Mouse (Mus musculus): ENCODE results near the gene Tril. TPM values are rescaled to one million over a fixed set of nuclear protein-coding genes. Genes with fewer than 3 reads are reported as not detected.

The Tril gene
- polyA plus RNA-seq, 1 experiment from 2014 or later, result 14.6 TPM

- WGBS, result under 1% methylated on average over 60 of the region's 64 CpGs
- ATAC-seq (ENCODE audit: low FRiP score), result peak; percentile 26; the same call in 1 of the 2 replicates
- H3K27ac ChIP-seq (replicated peaks), result peak overlapping the region; percentile 86
- peaks cover 56% of the 10 kb centered on the region for H3K27me3 ChIP-seq (replicated peaks)
- H3K9me3 ChIP-seq (replicated peaks), result no peaks in the 10 kb centered on the region
- H3K4me3 ChIP-seq (replicated peaks), result peak overlapping the region; percentile 51
- H3K4me1 ChIP-seq, result peaks cover 40% of the 10 kb centered on the region
- peak overlapping the region; percentile 89 for H3K4me2 ChIP-seq
- peak overlapping the region; percentile 49 for H3K9ac ChIP-seq (replicated peaks)
- no peaks in the 10 kb centered on the region for H3K36me3 ChIP-seq
Observed at GRCm38 (mm10) chr6:53819761-53820485, 707 bp downstream of the Tril start.

DNA sequence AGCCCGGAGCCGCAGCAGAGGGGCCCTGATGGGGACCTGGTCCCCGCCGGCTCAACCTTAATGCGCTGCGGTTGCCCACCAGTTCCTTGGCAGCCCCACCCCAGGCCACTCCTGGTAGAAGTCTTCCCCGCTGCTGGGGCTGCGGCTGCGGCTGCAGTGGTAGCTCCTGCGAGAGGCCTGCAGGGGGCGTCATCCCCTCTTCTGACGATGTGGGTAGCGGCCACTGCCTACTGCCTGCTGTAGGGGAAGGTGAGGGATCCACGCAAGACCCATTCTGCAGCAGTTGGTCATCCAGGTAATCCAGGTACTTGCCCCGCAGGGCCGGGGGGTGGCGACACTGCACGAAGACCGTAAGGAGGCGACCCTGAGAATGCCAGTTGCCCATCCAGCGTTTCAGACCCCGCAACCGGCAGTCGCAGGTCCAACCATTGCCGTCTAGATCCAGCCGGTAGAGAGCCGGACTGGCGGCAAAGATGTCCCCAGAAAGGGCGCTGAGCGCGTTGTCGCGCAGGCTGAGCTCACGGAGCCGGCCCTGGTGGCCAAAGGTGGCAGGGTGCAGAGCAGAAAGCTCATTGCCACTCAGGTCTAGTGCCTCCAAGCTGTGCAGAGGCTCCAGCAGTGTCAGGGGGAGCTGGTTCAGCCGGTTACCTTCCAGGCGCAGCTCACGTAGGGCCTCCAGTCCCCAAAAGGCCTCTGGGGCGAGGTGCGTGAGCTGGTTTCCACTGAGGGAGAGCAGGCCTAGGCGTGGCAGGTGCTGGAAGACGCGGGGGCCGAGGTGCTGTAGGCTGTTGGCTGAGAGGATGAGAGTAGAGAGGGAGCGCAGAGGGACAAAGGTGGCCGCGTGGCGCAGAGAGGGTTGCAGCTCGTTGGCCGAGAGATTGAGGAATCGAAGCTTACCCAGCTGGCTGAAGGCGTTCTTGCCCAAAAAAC lies 1.6 kb downstream of the Tril start:
- Histone ChIP-seq H3K27me3 (replicated peaks) (peaks cover 56% of the 10 kb centered on the region), H3K9ac (replicated peaks) (peak overlapping the region; percentile 49), H3K4me2 (peak overlapping the region; percentile 89), H3K9me3 (replicated peaks) (no peaks in the 10 kb centered on the region), H3K4me3 (replicated peaks) (peak overlapping the region; percentile 51), H3K4me1 (peaks cover 40% of the 10 kb centered on the region), H3K27ac (replicated peaks) (peak overlapping the region; percentile 86; the same call in 1 of the 2 replicates), H3K36me3 (no peaks in the 10 kb centered on the region)
- WGBS, result 4% methylated on average over 52 of the region's 52 CpGs
- ATAC-seq (ENCODE audit: low FRiP score), result peak; percentile 37; the same call in 1 of the 2 replicates

- WGBS, result 1% methylated on average over 42 of the region's 42 CpGs
Observed at GRCm38 (mm10) chr6:53818264-53818731, 2.3 kb downstream of the Tril start.

GRCm38 (mm10) chr6:53817763-53818174 lies 2.9 kb downstream of the Tril start:
- WGBS, result 18% methylated on average over 33 of the region's 33 CpGs
- H3K36me3 ChIP-seq, result no peaks in the 10 kb centered on the region
- H3K4me1 ChIP-seq, result peaks cover 40% of the 10 kb centered on the region
- no peak overlapping the region for H3K27ac ChIP-seq (replicated peaks)
- ATAC-seq (ENCODE audit: low FRiP score), result no peak
- peaks cover 53% of the 10 kb centered on the region for H3K27me3 ChIP-seq (replicated peaks)
- H3K4me3 ChIP-seq (replicated peaks), result peak overlapping the region; percentile 51
- peak overlapping the region; percentile 89 for H3K4me2 ChIP-seq
- H3K9ac ChIP-seq (replicated peaks), result peak overlapping the region; percentile 49
- no peaks in the 10 kb centered on the region for H3K9me3 ChIP-seq (replicated peaks)

More at GRCm38 (mm10) chr6:53818264-53818731, 2.3 kb downstream of the Tril start:
- H3K36me3 ChIP-seq, result no peaks in the 10 kb centered on the region
- peaks cover 40% of the 10 kb centered on the region for H3K4me1 ChIP-seq
- peak overlapping the region; percentile 51 for H3K4me3 ChIP-seq (replicated peaks)
- H3K9ac ChIP-seq (replicated peaks), result peak overlapping the region; percentile 49
- H3K27me3 ChIP-seq (replicated peaks), result peaks cover 54% of the 10 kb centered on the region
- peak overlapping the region; percentile 89 for H3K4me2 ChIP-seq
- no peaks in the 10 kb centered on the region for H3K9me3 ChIP-seq (replicated peaks)
- peak; percentile 36; the same call in 1 of the 2 replicates for ATAC-seq (ENCODE audit: low FRiP score)
- H3K27ac ChIP-seq (replicated peaks), result no peak overlapping the region

DNA sequence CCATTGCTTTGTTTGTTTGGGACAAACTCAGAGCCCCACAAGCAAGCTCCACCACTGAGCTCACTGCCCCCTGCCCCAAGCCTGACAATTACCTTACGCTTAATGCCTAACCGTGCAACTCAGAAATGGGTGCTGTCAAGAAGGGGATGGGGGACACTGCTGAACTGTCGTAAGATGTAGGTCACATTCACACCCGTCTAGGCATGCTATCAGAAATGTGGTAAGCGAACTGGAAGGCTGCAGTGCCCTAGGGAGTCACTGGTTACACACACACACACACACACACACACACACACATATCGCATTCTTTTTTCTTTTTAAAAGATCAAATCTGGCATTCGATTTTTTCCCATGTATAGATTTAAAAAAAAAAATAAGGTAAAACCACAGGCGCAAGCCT lies 4.0 kb downstream of the Tril start:
- H3K4me2 ChIP-seq, result no peak overlapping the region
- ATAC-seq (ENCODE audit: low FRiP score), result no peak
- H3K27ac ChIP-seq (replicated peaks), result no peak overlapping the region
- H3K9me3 ChIP-seq (replicated peaks), result no peaks in the 10 kb centered on the region
- peaks cover 44% of the 10 kb centered on the region for H3K27me3 ChIP-seq (replicated peaks)
- WGBS, result 84% methylated on average over 8 of the region's 8 CpGs
- H3K4me3 ChIP-seq (replicated peaks), result no peak overlapping the region
- no peaks in the 10 kb centered on the region for H3K36me3 ChIP-seq
- no peak overlapping the region for H3K9ac ChIP-seq (replicated peaks)
- H3K4me1 ChIP-seq, result peaks cover 40% of the 10 kb centered on the region

DNA sequence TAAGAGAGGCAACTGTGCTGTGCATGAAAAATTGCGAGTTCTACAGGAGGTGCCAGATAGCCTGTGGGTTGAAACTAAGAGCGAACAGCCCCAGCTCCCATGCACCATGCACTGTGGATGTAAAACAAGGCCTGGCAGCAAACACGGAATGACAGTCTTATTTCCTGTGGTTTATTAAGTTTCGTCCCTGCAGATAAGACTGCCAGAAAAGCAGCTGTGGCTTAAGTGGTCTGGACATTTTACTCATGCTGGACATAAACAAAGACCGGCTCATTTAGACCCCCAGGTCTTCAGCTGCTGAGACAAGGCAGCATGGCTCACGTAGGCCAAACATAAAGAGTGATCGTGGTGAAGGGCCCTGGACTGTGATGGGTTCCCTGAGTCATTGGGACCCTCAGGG lies 4.9 kb downstream of the Tril start:
- 70% methylated on average over 7 of the region's 7 CpGs for WGBS
- H3K4me3 ChIP-seq (replicated peaks), result no peak overlapping the region
- H3K9ac ChIP-seq (replicated peaks), result no peak overlapping the region
- H3K4me2 ChIP-seq, result no peak overlapping the region
- H3K27ac ChIP-seq (replicated peaks), result no peak overlapping the region
- H3K9me3 ChIP-seq (replicated peaks), result no peaks in the 10 kb centered on the region
- H3K4me1 ChIP-seq, result peaks cover 34% of the 10 kb centered on the region
- ATAC-seq (ENCODE audit: low FRiP score), result no peak
- H3K27me3 ChIP-seq (replicated peaks), result peaks cover 37% of the 10 kb centered on the region
- H3K36me3 ChIP-seq, result no peaks in the 10 kb centered on the region

GRCm38 (mm10) chr6:53814214-53814613 lies 6.4 kb downstream of the Tril start:
- no peaks in the 10 kb centered on the region for H3K36me3 ChIP-seq
- peaks cover 22% of the 10 kb centered on the region for H3K27me3 ChIP-seq (replicated peaks)
- H3K4me3 ChIP-seq (replicated peaks), result no peak overlapping the region
- no peak overlapping the region for H3K27ac ChIP-seq (replicated peaks)
- peaks cover 19% of the 10 kb centered on the region for H3K4me1 ChIP-seq
- H3K9me3 ChIP-seq (replicated peaks), result no peaks in the 10 kb centered on the region
- ATAC-seq (ENCODE audit: low FRiP score), result no peak
- no peak overlapping the region for H3K4me2 ChIP-seq
- H3K9ac ChIP-seq (replicated peaks), result no peak overlapping the region

DNA sequence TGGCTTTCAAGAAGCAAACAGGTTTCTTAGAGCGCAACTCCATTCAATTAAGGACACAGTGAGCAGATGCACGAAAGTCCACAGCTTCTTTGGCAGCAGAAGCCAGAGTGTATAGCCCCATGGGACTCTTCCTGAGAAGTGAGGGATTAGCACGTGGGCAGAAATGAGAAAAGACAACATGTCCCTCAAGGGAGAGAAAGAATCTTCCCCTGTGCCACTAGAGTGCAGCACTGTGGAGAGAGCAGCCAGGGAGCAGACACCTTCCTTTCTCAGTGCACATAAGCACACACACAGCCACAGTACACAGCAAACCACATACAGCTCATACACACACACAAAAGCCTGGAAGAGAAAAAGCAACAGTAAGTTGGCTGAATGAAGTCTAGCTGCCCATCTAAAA lies 8.4 kb downstream of the Tril start:
- no peaks in the 10 kb centered on the region for H3K4me1 ChIP-seq
- no peak overlapping the region for H3K27ac ChIP-seq (replicated peaks)
- H3K27me3 ChIP-seq (replicated peaks), result peaks cover 6% of the 10 kb centered on the region
- H3K9me3 ChIP-seq (replicated peaks), result no peaks in the 10 kb centered on the region
- H3K9ac ChIP-seq (replicated peaks), result no peak overlapping the region
- no peak overlapping the region for H3K4me2 ChIP-seq
- H3K36me3 ChIP-seq, result no peaks in the 10 kb centered on the region
- 63% methylated on average over 3 of the region's 3 CpGs for WGBS
- no peak for ATAC-seq (ENCODE audit: low FRiP score)
- no peak overlapping the region for H3K4me3 ChIP-seq (replicated peaks)

GRCm38 (mm10) chr6:53808801-53809200 lies 11.8 kb downstream of the Tril start:
- no peak overlapping the region for H3K27ac ChIP-seq (replicated peaks)
- H3K36me3 ChIP-seq, result no peaks in the 10 kb centered on the region
- no peak overlapping the region for H3K4me2 ChIP-seq
- no peak for ATAC-seq (ENCODE audit: low FRiP score)
- 87% methylated on average over 9 of the region's 9 CpGs for WGBS
- no peaks in the 10 kb centered on the region for H3K9me3 ChIP-seq (replicated peaks)
- H3K4me1 ChIP-seq, result peaks cover 8% of the 10 kb centered on the region
- H3K9ac ChIP-seq (replicated peaks), result no peak overlapping the region
- H3K4me3 ChIP-seq (replicated peaks), result no peak overlapping the region
- H3K27me3 ChIP-seq (replicated peaks), result no peaks in the 10 kb centered on the region

GRCm38 (mm10) chr6:53807185-53807584 lies 13.4 kb downstream of the Tril start:
- Histone ChIP-seq H3K4me2 (no peak overlapping the region), H3K27me3 (replicated peaks) (no peaks in the 10 kb centered on the region), H3K27ac (replicated peaks) (no peak overlapping the region), H3K4me3 (replicated peaks) (no peak overlapping the region), H3K4me1 (peaks cover 8% of the 10 kb centered on the region), H3K9me3 (replicated peaks) (no peaks in the 10 kb centered on the region), H3K36me3 (no peaks in the 10 kb centered on the region), H3K9ac (replicated peaks) (no peak overlapping the region)
- no peak for ATAC-seq (ENCODE audit: low FRiP score)
- 61% methylated on average over 3 of the region's 3 CpGs for WGBS

- peaks cover 8% of the 10 kb centered on the region for H3K4me1 ChIP-seq
- WGBS, result 12% methylated on average over 8 of the region's 8 CpGs
- H3K9ac ChIP-seq (replicated peaks), result no peak overlapping the region
- no peak overlapping the region for H3K27ac ChIP-seq (replicated peaks)
- H3K27me3 ChIP-seq (replicated peaks), result no peaks in the 10 kb centered on the region
- no peak overlapping the region for H3K4me2 ChIP-seq
- ATAC-seq (ENCODE audit: low FRiP score), result no peak
- H3K4me3 ChIP-seq (replicated peaks), result no peak overlapping the region
- no peaks in the 10 kb centered on the region for H3K36me3 ChIP-seq
- no peaks in the 10 kb centered on the region for H3K9me3 ChIP-seq (replicated peaks)
Observed at GRCm38 (mm10) chr6:53806591-53807023, 14.0 kb downstream of the Tril start.
